Mouse (Mus musculus): ENCODE data around the gene Rlbp1. TPM values are rescaled to one million over a fixed set of nuclear protein-coding genes. Genes with fewer than 3 reads are reported as not detected.

Gene Rlbp1
- total and polyA plus RNA-seq, 3 experiments: 0.12 to 0.17 TPM; not detected in 1

DNA sequence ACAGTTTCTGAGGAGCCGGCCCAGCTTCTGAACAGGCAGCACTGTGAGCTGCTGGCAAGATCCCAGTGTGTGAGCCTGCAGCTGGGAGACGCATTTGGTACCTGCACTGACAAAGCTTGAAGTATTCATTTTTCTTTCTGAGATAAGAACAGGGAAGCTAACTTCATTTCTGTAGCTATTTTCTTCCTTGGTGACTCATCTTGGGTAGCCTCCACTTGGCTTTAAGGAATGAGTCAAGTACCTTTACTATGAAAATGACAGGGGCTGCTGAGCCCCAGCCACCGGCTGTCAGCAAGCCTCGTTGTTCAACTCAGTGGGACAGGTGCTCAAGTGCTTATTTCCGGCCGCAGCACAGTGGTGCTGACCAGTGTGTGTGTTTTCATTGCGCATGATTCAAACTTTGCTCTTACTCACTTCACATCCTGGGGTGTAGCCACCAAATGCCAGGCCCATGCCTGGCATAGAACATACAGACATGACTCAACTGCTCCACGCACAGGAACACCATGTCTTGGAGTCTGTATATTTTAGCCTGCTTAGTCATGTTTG is 50.4 kb downstream of the Rlbp1 start:
- Histone ChIP-seq H3K9me3 (replicated peaks; ENCODE audit: insufficient read depth, low read length) (no peaks in the 10 kb centered on the region), H3K27ac (ENCODE audit: control insufficient read depth, low read depth, low read length) (no peak overlapping the region), H3K36me3 (ENCODE audit: control insufficient read depth in 1 of 2, insufficient read depth in 2 of 2, low read length in 2 of 2) (peaks cover 0 to 3% of the 10 kb centered on the region in 2 experiments; a peak in 1 of 4 replicates), H3K79me2 (ENCODE audit: control insufficient read depth, insufficient read depth, low read length, poor library complexity) (no peaks in the 10 kb centered on the region), H3K4me1 (ENCODE audit: control insufficient read depth in 1 of 2, insufficient read depth in 2 of 2, low read length in 2 of 2) (no peaks in the 10 kb centered on the region), H3K4me3 (ENCODE audit: control insufficient read depth in 1 of 2, insufficient read depth in 1 of 2, low read depth in 2 of 2, low read length in 2 of 2) (no peak overlapping the region), H3K27me3 (ENCODE audit: control insufficient read depth in 1 of 2, insufficient read depth in 2 of 2, low read length in 2 of 2) (no peaks in the 10 kb centered on the region), H3K9ac (ENCODE audit: control insufficient read depth, low read depth, low read length, poor library complexity, severe bottlenecking) (no peak overlapping the region)
- no peak for DNase-seq (ENCODE audit: low read depth, low spot score)
- TF ChIP-seq MAZ (IDR thresholded peaks at IDR 0.05; ENCODE audit: low read depth, low read length) (no peak), POLR2A (IDR thresholded peaks at IDR 0.05; ENCODE audit: control insufficient read depth in 1 of 2, insufficient read depth in 1 of 2, low read depth in 1 of 2, low read length in 2 of 2, poor library complexity in 1 of 2) (no peak), MAX (IDR thresholded peaks at IDR 0.05; ENCODE audit: low read length) (no peak)

- no peak overlapping the region for H3K4me3 ChIP-seq (ENCODE audit: control insufficient read depth in 1 of 2, insufficient read depth in 1 of 2, low read depth in 2 of 2, low read length in 2 of 2)
- TF ChIP-seq MEF2A (IDR thresholded peaks at IDR 0.05; ENCODE audit: extremely low read depth, insufficient replicate concordance, low read depth, low read length, poor library complexity, severe bottlenecking) (no peak), KAT2A (conservative IDR thresholded peaks at IDR 0.05; ENCODE audit: low read depth, low read length) (no peak), ELF1 (IDR thresholded peaks at IDR 0.05; ENCODE audit: low read depth, low read length) (no peak), GATA1 (IDR thresholded peaks at IDR 0.05; ENCODE audit: low read depth, low read length) (no peak), JUND (IDR thresholded peaks at IDR 0.05; ENCODE audit: low read depth, low read length) (no peak), MAZ (IDR thresholded peaks at IDR 0.05; ENCODE audit: low read depth, low read length) (no peak), MAFK (IDR thresholded peaks at IDR 0.05; ENCODE audit: borderline replicate concordance, low read depth, low read length) (no peak), SMC3 (IDR thresholded peaks at IDR 0.05; ENCODE audit: low read depth, low read length) (no peak), POLR2A (IDR thresholded peaks at IDR 0.05; ENCODE audit: control insufficient read depth in 1 of 2, insufficient read depth in 1 of 2, low read depth in 1 of 2, low read length in 2 of 2, poor library complexity in 1 of 2) (no peak), CHD2 (IDR thresholded peaks at IDR 0.05; ENCODE audit: low read length) (no peak), CTCF (IDR thresholded peaks at IDR 0.05 in 2 of 3, conservative IDR thresholded peaks at IDR 0.05 in 1 of 3; ENCODE audit: control insufficient read depth in 1 of 3, insufficient read depth in 1 of 3, low read depth in 2 of 3, low read length in 3 of 3, poor library complexity in 1 of 3, severe bottlenecking in 1 of 3) (no peak), TBP (IDR thresholded peaks at IDR 0.05; ENCODE audit: low read depth, low read length) (no peak)
- H3K36me3 ChIP-seq (ENCODE audit: control insufficient read depth in 1 of 2, insufficient read depth in 2 of 2, low read length in 2 of 2): peaks cover 0 to 3% of the 10 kb centered on the region in 2 experiments; a peak in 1 of 4 replicates
- DNase-seq (ENCODE audit: low read depth, low spot score): no peak
- no peaks in the 10 kb centered on the region for H3K9me3 ChIP-seq (replicated peaks; ENCODE audit: insufficient read depth, low read length)
- H3K79me2 ChIP-seq (ENCODE audit: control insufficient read depth, insufficient read depth, low read length, poor library complexity): no peaks in the 10 kb centered on the region
- no peaks in the 10 kb centered on the region for H3K4me1 ChIP-seq (ENCODE audit: control insufficient read depth in 1 of 2, insufficient read depth in 2 of 2, low read length in 2 of 2)
- H3K27me3 ChIP-seq (ENCODE audit: control insufficient read depth in 1 of 2, insufficient read depth in 2 of 2, low read length in 2 of 2): no peaks in the 10 kb centered on the region
- H3K9ac ChIP-seq (ENCODE audit: control insufficient read depth, low read depth, low read length, poor library complexity, severe bottlenecking): no peak overlapping the region
- no peak overlapping the region for H3K27ac ChIP-seq (ENCODE audit: control insufficient read depth, low read depth, low read length)
Measured at GRCm38 (mm10) chr7:79333419-79333818, 53.4 kb downstream of the Rlbp1 start.

GRCm38 (mm10) chr7:79331197-79331596 is 55.7 kb downstream of the Rlbp1 start:
- Histone ChIP-seq H3K4me3 (ENCODE audit: control insufficient read depth in 1 of 2, insufficient read depth in 1 of 2, low read depth in 2 of 2, low read length in 2 of 2) (no peak overlapping the region), H3K9ac (ENCODE audit: control insufficient read depth, low read depth, low read length, poor library complexity, severe bottlenecking) (no peak overlapping the region), H3K4me1 (ENCODE audit: control insufficient read depth in 1 of 2, insufficient read depth in 2 of 2, low read length in 2 of 2) (no peaks in the 10 kb centered on the region), H3K79me2 (ENCODE audit: control insufficient read depth, insufficient read depth, low read length, poor library complexity) (no peaks in the 10 kb centered on the region), H3K27me3 (ENCODE audit: control insufficient read depth in 1 of 2, insufficient read depth in 2 of 2, low read length in 2 of 2) (no peaks in the 10 kb centered on the region), H3K9me3 (replicated peaks; ENCODE audit: insufficient read depth, low read length) (no peaks in the 10 kb centered on the region), H3K27ac (ENCODE audit: control insufficient read depth, low read depth, low read length) (no peak overlapping the region), H3K36me3 (ENCODE audit: control insufficient read depth in 1 of 2, insufficient read depth in 2 of 2, low read length in 2 of 2) (peaks cover 0 to 10% of the 10 kb centered on the region in 2 experiments; a peak in 2 of 4 replicates)
- DNase-seq (ENCODE audit: low read depth, low spot score): no peak
- TF ChIP-seq NELFE (IDR thresholded peaks at IDR 0.05; ENCODE audit: low read depth, low read length): no peak
- no peak for TF ChIP-seq GABPA (IDR thresholded peaks at IDR 0.05; ENCODE audit: low read depth, low read length)
- no peak for TF ChIP-seq BHLHE40 (IDR thresholded peaks at IDR 0.05; ENCODE audit: borderline replicate concordance, low read depth, low read length)
- TF ChIP-seq E2F4 (IDR thresholded peaks at IDR 0.05; ENCODE audit: borderline replicate concordance, low read depth, low read length): no peak
- TF ChIP-seq GATA1 (IDR thresholded peaks at IDR 0.05; ENCODE audit: low read depth, low read length): no peak
- TF ChIP-seq TAL1 (IDR thresholded peaks at IDR 0.05; ENCODE audit: low read length): no peak
- TF ChIP-seq POLR2AphosphoS5 (IDR thresholded peaks at IDR 0.05; ENCODE audit: borderline replicate concordance, low read depth, low read length): no peak
- TF ChIP-seq ELF1 (IDR thresholded peaks at IDR 0.05; ENCODE audit: low read depth, low read length): no peak
- TF ChIP-seq NRF1 (IDR thresholded peaks at IDR 0.05; ENCODE audit: insufficient read depth, low read depth, low read length, poor library complexity, severe bottlenecking): no peak
- TF ChIP-seq CTCF (IDR thresholded peaks at IDR 0.05 in 2 of 3, conservative IDR thresholded peaks at IDR 0.05 in 1 of 3; ENCODE audit: control insufficient read depth in 1 of 3, insufficient read depth in 1 of 3, low read depth in 2 of 3, low read length in 3 of 3, poor library complexity in 1 of 3, severe bottlenecking in 1 of 3): no peak
- TF ChIP-seq RCOR1 (IDR thresholded peaks at IDR 0.05; ENCODE audit: low read depth, low read length): no peak
- no peak for TF ChIP-seq EP300 (IDR thresholded peaks at IDR 0.05; ENCODE audit: low read depth in 1 of 2, low read length in 2 of 2)
- TF ChIP-seq JUND (IDR thresholded peaks at IDR 0.05; ENCODE audit: low read depth, low read length): no peak
- no peak for TF ChIP-seq POLR2AphosphoS2 (IDR thresholded peaks at IDR 0.05; ENCODE audit: low read length)
- no peak for TF ChIP-seq SIN3A (IDR thresholded peaks at IDR 0.05; ENCODE audit: low read length)
- TF ChIP-seq MXI1 (IDR thresholded peaks at IDR 0.05; ENCODE audit: low read depth, low read length): no peak
- no peak for TF ChIP-seq MEF2A (IDR thresholded peaks at IDR 0.05; ENCODE audit: extremely low read depth, insufficient replicate concordance, low read depth, low read length, poor library complexity, severe bottlenecking)
